ENCODE assay signal across 24 mouse cellular contexts in genomic region chr3:93319449-93319848, GRCm38 (mm10). TPM values are rescaled to one million over a fixed set of nuclear protein-coding genes. Genes with fewer than 3 reads are reported as not detected.
A peak's percentile ranks its signal among the peaks of the same experiment; 100 is the strongest.
DNase-seq lines count a peak whose midpoint lies in the region; ATAC-seq and TF ChIP-seq lines count a peak whose summit lies in the region.
"Had no signal": no experiment of that assay in that cellular context is flagged by ENCODE, and none has a peak within 500 bp of the region (broad histone marks: within the 10 kb centered on the region; RNA-seq: fewer than 3 reads in every experiment).

TSS of gene Hrnr (plus strand) at chr3:93319749.

- no peak for TF ChIP-seq CTCF in stomach, postnatal 0 days (IDR thresholded peaks at IDR 0.05; ENCODE audit: low read depth)

- no peak within 1 kb of the TSS for H3K27ac ChIP-seq in embryonic facial prominence, embryonic 15.5 days (replicated peaks)
- no peak within 1 kb of the TSS for H3K27ac ChIP-seq in embryonic facial prominence, embryonic 10.5 days (replicated peaks)
- no peak within 1 kb of the TSS for H3K27ac ChIP-seq in limb, embryonic 15.5 days
- no peak within 1 kb of the TSS for H3K27ac ChIP-seq in limb, embryonic 10.5 days
- H3K27ac ChIP-seq in stomach, postnatal 0 days (replicated peaks): no peak within 1 kb of the TSS

- no peak within 1 kb of the TSS for H3K4me2 ChIP-seq in embryonic facial prominence, embryonic 15.5 days (replicated peaks)
- no peak within 1 kb of the TSS for H3K4me2 ChIP-seq in limb, embryonic 15.5 days
- no peak within 1 kb of the TSS for H3K4me2 ChIP-seq in stomach, postnatal 0 days (replicated peaks; ENCODE audit: low read depth)

- H3K4me1 ChIP-seq in embryonic facial prominence, embryonic 15.5 days: no peaks in the 10 kb centered on the region
- no peaks in the 10 kb centered on the region for H3K4me1 ChIP-seq in embryonic facial prominence, embryonic 10.5 days
- no peaks in the 10 kb centered on the region for H3K4me1 ChIP-seq in limb, embryonic 15.5 days
- no peaks in the 10 kb centered on the region for H3K4me1 ChIP-seq in limb, embryonic 10.5 days
- H3K4me1 ChIP-seq in stomach, postnatal 0 days (replicated peaks; ENCODE audit: control insufficient read depth, insufficient read depth): no peaks in the 10 kb centered on the region

- no peak for DNase-seq in embryonic facial prominence, embryonic 10.5 days (ENCODE audit: low spot score)
- peak; percentile 49 for DNase-seq in heart, adult 11 months
- no peak for DNase-seq in heart, adult 9 months (ENCODE audit: low spot score in 2 of 2)
- no peak for DNase-seq in limb, embryonic 10.5 days (ENCODE audit: low spot score)
- no peak for DNase-seq in stomach, postnatal 0 days (ENCODE audit: low spot score)
- no peak for DNase-seq in ovary, postnatal 14 days (ENCODE audit: low spot score)
- DNase-seq: adrenal gland, adult 2 months; adrenal gland, adult 8-10 months; adrenal gland, postnatal 10 days; adrenal gland, postnatal 14 days; adrenal gland, postnatal 25 days; adrenal gland, postnatal 36 days; B cell, adult 2 months; cerebellum, adult 11 months; cerebellum, adult 11-12 months had no signal

- no peaks in the 10 kb centered on the region for H3K36me3 ChIP-seq in embryonic facial prominence, embryonic 15.5 days
- H3K36me3 ChIP-seq in embryonic facial prominence, embryonic 10.5 days (replicated peaks): no peaks in the 10 kb centered on the region
- no peaks in the 10 kb centered on the region for H3K36me3 ChIP-seq in limb, embryonic 15.5 days
- H3K36me3 ChIP-seq in limb, embryonic 10.5 days: no peaks in the 10 kb centered on the region
- no peaks in the 10 kb centered on the region for H3K36me3 ChIP-seq in stomach, postnatal 0 days (ENCODE audit: control insufficient read depth, insufficient read depth, low read length)
- H3K36me3 ChIP-seq: G1E had no signal

- H3K9me3 ChIP-seq in embryonic facial prominence, embryonic 15.5 days (replicated peaks): no peaks in the 10 kb centered on the region
- H3K9me3 ChIP-seq in embryonic facial prominence, embryonic 10.5 days: no peaks in the 10 kb centered on the region
- no peaks in the 10 kb centered on the region for H3K9me3 ChIP-seq in limb, embryonic 15.5 days
- no peaks in the 10 kb centered on the region for H3K9me3 ChIP-seq in limb, embryonic 10.5 days (replicated peaks)
- H3K9me3 ChIP-seq in stomach, postnatal 0 days (ENCODE audit: control insufficient read depth, low read length): no peaks in the 10 kb centered on the region

- no peaks in the 10 kb centered on the region for H3K27me3 ChIP-seq in embryonic facial prominence, embryonic 15.5 days
- H3K27me3 ChIP-seq in embryonic facial prominence, embryonic 10.5 days (replicated peaks; ENCODE audit: low read depth, poor library complexity, severe bottlenecking): no peaks in the 10 kb centered on the region
- H3K27me3 ChIP-seq in limb, embryonic 15.5 days: no peaks in the 10 kb centered on the region
- no peaks in the 10 kb centered on the region for H3K27me3 ChIP-seq in limb, embryonic 10.5 days (ENCODE audit: low read depth, poor library complexity, severe bottlenecking)
- H3K27me3 ChIP-seq in stomach, postnatal 0 days (ENCODE audit: control insufficient read depth, insufficient read depth, low read length): no peaks in the 10 kb centered on the region
- H3K27me3 ChIP-seq: CH12.LX had no signal

- 81% methylated on average over 2 of the region's 2 CpGs for whole genome bisulfite sequencing in embryonic facial prominence, embryonic 15.5 days
- 72% methylated on average over 2 of the region's 2 CpGs for WGBS in embryonic facial prominence, embryonic 10.5 days
- 62% methylated on average over 2 of the region's 2 CpGs for WGBS in limb, embryonic 15.5 days
- 75% methylated on average over 2 of the region's 2 CpGs for WGBS in limb, embryonic 10.5 days
- 61% methylated on average over 2 of the region's 2 CpGs for WGBS in stomach, postnatal 0 days

- ATAC-seq in embryonic facial prominence, embryonic 15.5 days (ENCODE audit: insufficient number of reproducible peaks, low FRiP score, low TSS enrichment, low read depth): no peak
- no peak for ATAC-seq in limb, embryonic 15.5 days (ENCODE audit: insufficient number of reproducible peaks, low FRiP score, low TSS enrichment, low read depth)
- no peak for ATAC-seq in stomach, postnatal 0 days (ENCODE audit: low FRiP score, low TSS enrichment)
- ATAC-seq: activated CD4-positive, CD25-positive, alpha-beta regulatory T cell, adult 4 months; CD4-positive, CD25-positive, alpha-beta regulatory T cell, adult 4 months; Patski had no signal

- no peak within 1 kb of the TSS for H3K9ac ChIP-seq in embryonic facial prominence, embryonic 15.5 days
- no peak within 1 kb of the TSS for H3K9ac ChIP-seq in limb, embryonic 15.5 days
- H3K9ac ChIP-seq in stomach, postnatal 0 days (ENCODE audit: low read length): no peak within 1 kb of the TSS

- TF ChIP-seq EP300 in stomach, postnatal 0 days (optimal IDR thresholded peaks at IDR 0.05): no peak

- H3K4me3 ChIP-seq in embryonic facial prominence, embryonic 15.5 days (replicated peaks): no peak within 1 kb of the TSS
- H3K4me3 ChIP-seq in embryonic facial prominence, embryonic 10.5 days: no peak within 1 kb of the TSS
- no peak within 1 kb of the TSS for H3K4me3 ChIP-seq in limb, embryonic 15.5 days
- no peak within 1 kb of the TSS for H3K4me3 ChIP-seq in limb, embryonic 10.5 days
- no peak within 1 kb of the TSS for H3K4me3 ChIP-seq in stomach, postnatal 0 days (ENCODE audit: low read depth, low read length)

RNA-seq across cellular contexts. Expression of gene Hrnr, which starts in this region (rescaled TPM):
- 28.5 and 33.9 TPM in 2 replicates for polyA plus RNA-seq in embryonic facial prominence, embryonic 15.5 days (2015; fragmentation: Nextera tagmentation; extraction: Ambion mirVana)
- polyA plus RNA-seq in embryonic facial prominence, embryonic 10.5 days (2016; fragmentation: Nextera tagmentation; extraction: Ambion mirVana): not detected in 2 replicates
- polyA plus RNA-seq in limb, embryonic 15.5 days (2015; fragmentation: Nextera tagmentation; extraction: Ambion mirVana): 44.2 and 51.3 TPM in 2 replicates
- not detected in 2 replicates for polyA plus RNA-seq in limb, embryonic 10.5 days (2016; fragmentation: Nextera tagmentation; extraction: Ambion mirVana)
- 60.2 and 63.1 TPM in 2 replicates for polyA plus RNA-seq in stomach, postnatal 0 days (2015; fragmentation: Nextera tagmentation; extraction: Ambion mirVana)
- polyA plus RNA-seq: activated CD4-positive, CD25-positive, alpha-beta regulatory T cell, adult 4 months; adrenal gland, adult 2 months; brain, embryonic 14.5 days; C2C12; CD4-positive, CD25-positive, alpha-beta regulatory T cell, adult 4 months; G1E; Patski had no signal

Comparison
In these comparisons a context has a peak if more than half of its experiments do, and no peak if none do; other contexts are left out.
1. RNA of gene Hrnr (polyA plus RNA-seq): 60.2 to 63.1 TPM in stomach, postnatal 0 days, 44.2 to 51.3 TPM in limb, embryonic 15.5 days and 28.5 to 33.9 TPM in embryonic facial prominence, embryonic 15.5 days; not detected in embryonic facial prominence, embryonic 10.5 days and not detected in limb, embryonic 10.5 days; every median in the first group is over 10 times any median in the second.